Mouse (Mus musculus): ENCODE results near the gene Gart. TPM values are rescaled to one million over a fixed set of nuclear protein-coding genes. Genes with fewer than 3 reads are reported as not detected.

Gene Gart
- polyA plus RNA-seq, 1 experiment from 2014 or later: 116 TPM

- DNase-seq (ENCODE audit: low spot score) (no peak), ATAC-seq (ENCODE audit: insufficient read depth, low FRiP score, low TSS enrichment) (no peak)
- Histone ChIP-seq H3K36me3 (ENCODE audit: control insufficient read depth, insufficient read depth, low read length) (no peaks in the 10 kb centered on the region), H3K4me3 (ENCODE audit: low read depth, low read length) (peak overlapping the region; percentile 80), H3K9ac (ENCODE audit: low read length) (no peak overlapping the region), H3K4me2 (ENCODE audit: low read depth) (peak overlapping the region; percentile 89), H3K27me3 (ENCODE audit: control insufficient read depth, insufficient read depth, low read length) (peaks cover 4% of the 10 kb centered on the region; the same call in 1 of the 2 replicates), H3K4me1 (ENCODE audit: control insufficient read depth, insufficient read depth, low read length) (peaks cover 11% of the 10 kb centered on the region; the same call in 1 of the 2 replicates), H3K27ac (ENCODE audit: low read depth, low read length) (no peak overlapping the region), H3K9me3 (ENCODE audit: control insufficient read depth, low read length) (no peaks in the 10 kb centered on the region)
- 22% methylated on average over 9 of the region's 9 CpGs for whole genome bisulfite sequencing
Observed at GRCm38 (mm10) chr16:91596397-91596778, 50.4 kb downstream of the Gart start.

DNA sequence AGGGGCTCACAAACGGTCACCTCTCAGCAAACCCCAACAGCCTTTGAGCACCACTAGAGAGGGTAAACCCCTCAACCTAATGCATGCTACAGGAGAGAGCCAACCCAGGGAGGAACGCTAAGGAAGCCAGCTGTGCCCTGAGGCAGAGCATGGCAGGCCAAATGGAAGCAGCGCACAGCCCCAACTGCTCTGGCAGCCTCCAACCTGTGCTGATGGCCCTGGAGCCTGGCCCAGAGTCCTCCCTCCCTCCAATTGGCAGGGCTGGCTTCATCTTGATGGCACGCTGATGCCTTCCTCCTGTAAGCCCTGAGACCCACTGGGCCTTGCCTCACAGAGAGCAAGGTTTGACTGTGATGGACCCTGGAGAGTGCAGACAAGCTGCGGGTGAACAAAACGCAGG, 51.7 kb downstream of the Gart start:
- H3K9me3 ChIP-seq (ENCODE audit: control insufficient read depth, low read length): no peaks in the 10 kb centered on the region
- no peak overlapping the region for H3K27ac ChIP-seq (ENCODE audit: low read depth, low read length)
- H3K36me3 ChIP-seq (ENCODE audit: control insufficient read depth, insufficient read depth, low read length): no peaks in the 10 kb centered on the region
- no peak overlapping the region for H3K4me3 ChIP-seq (ENCODE audit: low read depth, low read length)
- peaks cover 4% of the 10 kb centered on the region; the same call in 1 of the 2 replicates for H3K27me3 ChIP-seq (ENCODE audit: control insufficient read depth, insufficient read depth, low read length)
- H3K4me2 ChIP-seq (ENCODE audit: low read depth): no peak overlapping the region
- ATAC-seq (ENCODE audit: insufficient read depth, low FRiP score, low TSS enrichment) (no peak), DNase-seq (ENCODE audit: low spot score) (no peak)
- peaks cover 8% of the 10 kb centered on the region; the same call in 1 of the 2 replicates for H3K4me1 ChIP-seq (ENCODE audit: control insufficient read depth, insufficient read depth, low read length)
- H3K9ac ChIP-seq (ENCODE audit: low read length): 0 out of 2 replicates have a peak overlapping the region, but pooled peaks have one; percentile 10
- 85% methylated on average over 6 of the region's 6 CpGs for WGBS

- Histone ChIP-seq H3K4me2 (ENCODE audit: low read depth) (no peak overlapping the region), H3K27me3 (ENCODE audit: control insufficient read depth, insufficient read depth, low read length) (no peaks in the 10 kb centered on the region; the same call in 1 of the 2 replicates), H3K4me3 (ENCODE audit: low read depth, low read length) (no peak overlapping the region), H3K9me3 (ENCODE audit: control insufficient read depth, low read length) (no peaks in the 10 kb centered on the region), H3K27ac (ENCODE audit: low read depth, low read length) (no peak overlapping the region), H3K36me3 (ENCODE audit: control insufficient read depth, insufficient read depth, low read length) (no peaks in the 10 kb centered on the region), H3K4me1 (ENCODE audit: control insufficient read depth, insufficient read depth, low read length) (peaks cover 8% of the 10 kb centered on the region; the same call in 1 of the 2 replicates), H3K9ac (ENCODE audit: low read length) (no peak overlapping the region)
- no peak for DNase-seq (ENCODE audit: low spot score)
- ATAC-seq (ENCODE audit: insufficient read depth, low FRiP score, low TSS enrichment): no peak
- 82% methylated on average over 3 of the region's 3 CpGs for WGBS
Observed at GRCm38 (mm10) chr16:91593262-91593661, 53.5 kb downstream of the Gart start.

DNA sequence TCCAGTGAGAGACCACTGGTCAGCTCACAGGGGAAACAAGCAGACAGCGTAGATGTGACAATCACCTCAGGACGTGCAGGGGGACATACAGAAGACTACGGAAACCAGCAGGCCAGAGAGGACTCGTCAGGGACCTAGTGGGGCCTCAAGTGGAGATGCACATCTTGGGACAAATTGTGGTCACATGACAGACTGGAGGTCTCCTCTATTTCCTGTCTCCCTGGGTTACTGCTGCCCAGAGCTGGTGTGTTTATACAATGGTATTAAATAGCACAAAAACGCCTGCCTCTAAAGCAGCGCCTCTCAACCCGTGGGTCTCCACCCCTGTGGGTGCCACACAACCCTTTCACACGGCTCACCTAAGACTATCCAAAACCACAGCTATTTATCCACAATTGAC, 54.6 kb downstream of the Gart start:
- Histone ChIP-seq H3K4me1 (ENCODE audit: control insufficient read depth, insufficient read depth, low read length) (peaks cover 8% of the 10 kb centered on the region; the same call in 1 of the 2 replicates), H3K4me2 (ENCODE audit: low read depth) (no peak overlapping the region), H3K4me3 (ENCODE audit: low read depth, low read length) (no peak overlapping the region), H3K9me3 (ENCODE audit: control insufficient read depth, low read length) (no peaks in the 10 kb centered on the region), H3K27ac (ENCODE audit: low read depth, low read length) (no peak overlapping the region), H3K36me3 (ENCODE audit: control insufficient read depth, insufficient read depth, low read length) (no peaks in the 10 kb centered on the region), H3K9ac (ENCODE audit: low read length) (no peak overlapping the region), H3K27me3 (ENCODE audit: control insufficient read depth, insufficient read depth, low read length) (no peaks in the 10 kb centered on the region)
- DNase-seq (ENCODE audit: low spot score): no peak
- no peak for ATAC-seq (ENCODE audit: insufficient read depth, low FRiP score, low TSS enrichment)
- 65% methylated on average over 8 of the region's 8 CpGs for WGBS

- Histone ChIP-seq H3K36me3 (ENCODE audit: control insufficient read depth, insufficient read depth, low read length) (no peaks in the 10 kb centered on the region), H3K9me3 (ENCODE audit: control insufficient read depth, low read length) (no peaks in the 10 kb centered on the region), H3K27ac (ENCODE audit: low read depth, low read length) (no peak overlapping the region), H3K4me2 (ENCODE audit: low read depth) (no peak overlapping the region), H3K9ac (ENCODE audit: low read length) (no peak overlapping the region), H3K4me1 (ENCODE audit: control insufficient read depth, insufficient read depth, low read length) (no peaks in the 10 kb centered on the region), H3K27me3 (ENCODE audit: control insufficient read depth, insufficient read depth, low read length) (no peaks in the 10 kb centered on the region), H3K4me3 (ENCODE audit: low read depth, low read length) (no peak overlapping the region)
- DNase-seq (ENCODE audit: low spot score) (no peak), ATAC-seq (ENCODE audit: insufficient read depth, low FRiP score, low TSS enrichment) (no peak)
- 89% methylated on average over 3 of the region's 3 CpGs for WGBS
Observed at GRCm38 (mm10) chr16:91588703-91589102, 58.0 kb downstream of the Gart start.

GRCm38 (mm10) chr16:91587730-91588453, 58.9 kb downstream of the Gart start:
- Histone ChIP-seq H3K9me3 (ENCODE audit: control insufficient read depth, low read length) (no peaks in the 10 kb centered on the region), H3K4me2 (ENCODE audit: low read depth) (no peak overlapping the region), H3K4me3 (ENCODE audit: low read depth, low read length) (no peak overlapping the region), H3K9ac (ENCODE audit: low read length) (no peak overlapping the region), H3K4me1 (ENCODE audit: control insufficient read depth, insufficient read depth, low read length) (no peaks in the 10 kb centered on the region), H3K36me3 (ENCODE audit: control insufficient read depth, insufficient read depth, low read length) (no peaks in the 10 kb centered on the region), H3K27me3 (ENCODE audit: control insufficient read depth, insufficient read depth, low read length) (no peaks in the 10 kb centered on the region), H3K27ac (ENCODE audit: low read depth, low read length) (no peak overlapping the region)
- ATAC-seq (ENCODE audit: insufficient read depth, low FRiP score, low TSS enrichment) (no peak), DNase-seq (ENCODE audit: low spot score) (no peak)
- 59% methylated on average over 6 of the region's 6 CpGs for WGBS

DNA sequence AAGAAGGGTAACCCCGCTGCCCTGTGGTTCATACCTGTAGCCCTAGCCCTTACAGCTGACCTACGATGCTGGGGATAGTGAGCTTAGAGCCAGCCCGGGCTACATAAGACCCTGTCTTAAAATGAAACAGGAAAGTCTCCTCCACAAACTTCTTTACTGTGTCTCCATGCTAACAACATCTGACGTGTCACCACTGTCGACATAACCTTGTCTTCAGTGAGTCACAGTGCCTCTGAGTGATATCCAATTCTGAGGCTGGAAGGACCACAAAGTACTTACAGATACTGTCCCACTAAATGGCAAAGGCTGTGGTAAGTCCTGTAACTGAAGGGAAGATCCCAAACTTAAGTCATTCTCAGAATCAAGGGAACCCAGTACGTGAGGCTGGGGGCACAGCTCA, 60.5 kb downstream of the Gart start:
- no peaks in the 10 kb centered on the region for H3K9me3 ChIP-seq (ENCODE audit: control insufficient read depth, low read length)
- H3K4me2 ChIP-seq (ENCODE audit: low read depth): no peak overlapping the region
- DNase-seq (ENCODE audit: low spot score) (no peak), ATAC-seq (ENCODE audit: insufficient read depth, low FRiP score, low TSS enrichment) (no peak)
- no peak overlapping the region for H3K9ac ChIP-seq (ENCODE audit: low read length)
- no peaks in the 10 kb centered on the region for H3K4me1 ChIP-seq (ENCODE audit: control insufficient read depth, insufficient read depth, low read length)
- H3K27ac ChIP-seq (ENCODE audit: low read depth, low read length): no peak overlapping the region
- no peak overlapping the region for H3K4me3 ChIP-seq (ENCODE audit: low read depth, low read length)
- H3K36me3 ChIP-seq (ENCODE audit: control insufficient read depth, insufficient read depth, low read length): peaks cover 1% of the 10 kb centered on the region; the same call in 1 of the 2 replicates
- no peaks in the 10 kb centered on the region for H3K27me3 ChIP-seq (ENCODE audit: control insufficient read depth, insufficient read depth, low read length)
- 89% methylated on average over 6 of the region's 6 CpGs for WGBS

DNA sequence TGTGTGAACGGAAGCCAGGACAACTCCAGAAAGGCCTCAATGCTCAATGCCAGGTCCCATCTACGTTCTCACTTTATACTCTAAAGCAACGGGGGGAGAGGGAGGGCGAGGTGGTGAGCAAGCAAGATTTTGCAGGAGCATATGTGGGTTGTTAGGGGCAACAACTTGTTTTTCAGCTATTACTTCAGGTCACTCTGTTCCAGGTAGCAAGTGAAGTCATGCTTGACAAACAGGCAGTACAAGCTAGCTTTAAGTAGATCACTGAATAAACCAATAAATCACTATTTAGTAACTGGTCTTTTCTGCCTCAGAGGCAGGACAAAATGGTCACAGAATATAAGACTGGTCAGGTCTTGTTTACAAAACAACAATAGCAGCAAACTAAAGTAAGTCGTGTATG, 61.1 kb downstream of the Gart start:
- WGBS: 94% methylated on average over 5 of the region's 5 CpGs
- H3K9ac ChIP-seq (ENCODE audit: low read length): no peak overlapping the region
- no peak for ATAC-seq (ENCODE audit: insufficient read depth, low FRiP score, low TSS enrichment)

DNA sequence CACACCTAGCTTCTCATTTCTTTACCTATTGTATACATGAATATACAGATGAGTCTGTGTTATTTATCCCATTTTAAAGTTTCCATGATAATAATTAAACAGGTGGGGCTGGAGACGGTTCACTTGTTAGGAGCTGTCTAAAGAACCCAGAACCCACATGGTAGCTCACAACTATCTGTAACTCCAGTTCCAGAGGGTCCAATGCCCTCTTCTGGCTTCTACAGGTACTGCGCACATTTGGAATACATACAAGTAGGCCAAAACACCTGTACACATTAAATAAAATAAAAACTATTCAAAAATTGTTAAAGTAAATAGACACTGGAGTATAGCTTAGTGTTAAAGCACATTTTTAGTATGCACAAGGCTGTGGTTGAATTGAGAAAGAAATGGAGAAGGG, 64.4 kb downstream of the Gart start:
- Histone ChIP-seq H3K4me2 (ENCODE audit: low read depth) (no peak overlapping the region), H3K9ac (ENCODE audit: low read length) (no peak overlapping the region), H3K9me3 (ENCODE audit: control insufficient read depth, low read length) (no peaks in the 10 kb centered on the region), H3K36me3 (ENCODE audit: control insufficient read depth, insufficient read depth, low read length) (peaks cover 2% of the 10 kb centered on the region; the same call in 1 of the 2 replicates), H3K27me3 (ENCODE audit: control insufficient read depth, insufficient read depth, low read length) (no peaks in the 10 kb centered on the region), H3K27ac (ENCODE audit: low read depth, low read length) (no peak overlapping the region), H3K4me1 (ENCODE audit: control insufficient read depth, insufficient read depth, low read length) (no peaks in the 10 kb centered on the region), H3K4me3 (ENCODE audit: low read depth, low read length) (no peak overlapping the region)
- no peak for ATAC-seq (ENCODE audit: insufficient read depth, low FRiP score, low TSS enrichment)
- DNase-seq (ENCODE audit: low spot score): no peak
- WGBS: 76% methylated on average over 2 of the region's 2 CpGs

More for the DNA sequence above, 61.1 kb downstream of the Gart start:
- Histone ChIP-seq H3K4me1 (ENCODE audit: control insufficient read depth, insufficient read depth, low read length) (no peaks in the 10 kb centered on the region), H3K27ac (ENCODE audit: low read depth, low read length) (no peak overlapping the region), H3K36me3 (ENCODE audit: control insufficient read depth, insufficient read depth, low read length) (peaks cover 2% of the 10 kb centered on the region; the same call in 1 of the 2 replicates), H3K27me3 (ENCODE audit: control insufficient read depth, insufficient read depth, low read length) (no peaks in the 10 kb centered on the region), H3K4me3 (ENCODE audit: low read depth, low read length) (no peak overlapping the region), H3K4me2 (ENCODE audit: low read depth) (no peak overlapping the region), H3K9me3 (ENCODE audit: control insufficient read depth, low read length) (no peaks in the 10 kb centered on the region)
- no peak for DNase-seq (ENCODE audit: low spot score)
